Mouse (Mus musculus): Measurements from ENCODE around the gene Fgf22. TPM values are rescaled to one million over a fixed set of nuclear protein-coding genes. Genes with fewer than 3 reads are reported as not detected.
A peak's percentile ranks its signal among the peaks of the same experiment; 100 is the strongest.

The Fgf22 gene
- polyA plus RNA-seq, 1 experiment from 2014 or later, result not detected

DNA sequence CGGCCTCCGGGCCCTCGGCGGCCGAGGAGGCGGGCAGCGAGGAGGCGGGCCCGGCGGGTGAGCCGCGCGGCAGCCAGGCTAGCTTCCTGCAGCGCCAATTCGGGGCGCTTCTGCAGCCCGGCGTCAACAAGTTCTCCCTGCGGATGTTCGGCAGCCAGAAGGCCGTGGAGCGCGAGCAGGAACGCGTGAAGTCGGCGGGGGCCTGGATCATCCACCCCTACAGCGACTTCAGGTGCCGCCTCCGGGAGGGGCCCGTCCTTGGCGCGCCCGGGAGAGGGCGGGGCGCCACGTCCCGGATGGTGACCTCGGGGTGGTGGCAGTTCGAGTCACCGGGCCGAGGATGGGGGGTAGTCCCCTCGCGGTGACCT is 37.9 kb upstream of the Fgf22 start:
- Histone ChIP-seq H3K4me2 (replicated peaks; ENCODE audit: low read depth) (peak overlapping the region; percentile 99), H3K4me1 (replicated peaks; ENCODE audit: control insufficient read depth, insufficient read depth, low read length) (no peaks in the 10 kb centered on the region; the same call in 1 of the 2 replicates), H3K9me3 (ENCODE audit: control insufficient read depth) (no peaks in the 10 kb centered on the region), H3K36me3 (ENCODE audit: control insufficient read depth, insufficient read depth) (peaks cover under 1% of the 10 kb centered on the region; the same call in 1 of the 2 replicates), H3K9ac (ENCODE audit: low read depth, low read length) (no peak overlapping the region), H3K27me3 (replicated peaks; ENCODE audit: control insufficient read depth, insufficient read depth, low read length) (peaks cover 32% of the 10 kb centered on the region), H3K4me3 (ENCODE audit: low read depth, low read length) (peak overlapping the region; percentile 58), H3K27ac (ENCODE audit: low read depth, low read length) (no peak overlapping the region)
- TF ChIP-seq CTCF (IDR thresholded peaks at IDR 0.05; ENCODE audit: low read depth), result no peak
- WGBS, result 1% methylated on average over 28 of the region's 44 CpGs
- ATAC-seq, result no peak

DNA sequence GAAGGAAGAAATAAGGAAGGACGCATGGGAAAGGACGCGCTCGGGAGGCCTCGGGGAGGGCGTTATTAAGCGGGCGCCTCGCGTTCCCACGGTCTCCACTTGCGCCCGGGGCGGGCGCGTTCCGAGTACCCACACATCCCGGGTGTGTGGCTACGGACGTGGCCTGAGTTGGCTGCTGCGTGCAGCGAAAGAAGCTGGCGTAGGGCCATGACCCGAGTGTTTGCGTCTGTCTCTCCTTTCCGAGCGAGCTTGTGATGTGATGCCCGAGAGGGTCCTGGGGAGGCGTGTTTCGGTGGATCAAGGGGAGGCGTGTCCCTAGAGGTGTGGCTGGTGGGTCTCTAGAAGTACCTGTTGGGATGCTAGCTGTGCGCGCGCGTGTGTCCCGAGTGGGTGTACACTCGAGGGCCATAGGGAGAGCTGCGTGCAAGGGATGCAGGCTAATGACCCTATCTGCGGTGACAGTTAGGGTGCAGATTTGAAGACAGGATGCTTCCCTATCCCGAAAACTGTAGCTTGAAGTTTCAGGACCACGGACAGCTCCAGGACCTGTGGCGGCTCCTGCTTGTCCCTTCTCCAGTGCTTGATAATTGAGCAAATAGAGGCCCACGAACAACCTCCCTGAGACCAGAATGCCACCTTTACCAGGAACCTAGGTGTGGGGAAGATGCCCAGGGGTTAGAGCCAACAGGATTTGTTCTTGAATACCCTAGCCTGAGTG is 37.1 kb upstream of the Fgf22 start:
- peaks cover 32% of the 10 kb centered on the region for H3K27me3 ChIP-seq (replicated peaks; ENCODE audit: control insufficient read depth, insufficient read depth, low read length)
- no peaks in the 10 kb centered on the region for H3K36me3 ChIP-seq (ENCODE audit: control insufficient read depth, insufficient read depth)
- 2% methylated on average over 43 of the region's 43 CpGs for whole genome bisulfite sequencing
- no peak overlapping the region for H3K9ac ChIP-seq (ENCODE audit: low read depth, low read length)
- H3K4me2 ChIP-seq (replicated peaks; ENCODE audit: low read depth), result peak overlapping the region; percentile 99
- H3K4me1 ChIP-seq (replicated peaks; ENCODE audit: control insufficient read depth, insufficient read depth, low read length), result no peaks in the 10 kb centered on the region; the same call in 1 of the 2 replicates
- 0 out of 2 replicates have a peak, but pooled peaks have one; percentile 14 for ATAC-seq
- no peaks in the 10 kb centered on the region for H3K9me3 ChIP-seq (ENCODE audit: control insufficient read depth)
- no peak overlapping the region for H3K27ac ChIP-seq (ENCODE audit: low read depth, low read length)
- H3K4me3 ChIP-seq (ENCODE audit: low read depth, low read length), result peak overlapping the region; percentile 58
- TF ChIP-seq CTCF (IDR thresholded peaks at IDR 0.05; ENCODE audit: low read depth), result no peak

DNA sequence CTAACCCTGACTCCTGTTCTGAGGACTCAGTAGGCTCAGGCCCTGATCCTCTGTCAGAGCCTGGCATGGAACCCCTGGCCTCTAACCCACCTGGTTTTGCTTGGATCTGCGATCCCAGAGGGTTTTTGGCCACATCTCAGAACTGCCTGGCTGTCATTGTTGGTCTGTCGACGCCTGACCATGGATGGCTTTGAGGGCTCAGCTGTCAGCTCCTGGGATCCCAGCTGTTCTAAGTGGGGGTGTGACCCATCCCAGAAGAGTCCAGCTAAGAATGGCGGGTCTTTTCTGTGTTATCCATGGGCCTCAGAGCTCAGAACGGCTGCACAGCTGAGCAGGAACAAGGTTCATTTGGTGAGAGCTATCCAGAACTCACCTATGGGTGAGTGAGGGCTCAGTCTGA is 33.8 kb upstream of the Fgf22 start:
- Histone ChIP-seq H3K4me2 (replicated peaks; ENCODE audit: low read depth) (no peak overlapping the region), H3K4me1 (replicated peaks; ENCODE audit: control insufficient read depth, insufficient read depth, low read length) (no peaks in the 10 kb centered on the region; the same call in 1 of the 2 replicates), H3K36me3 (ENCODE audit: control insufficient read depth, insufficient read depth) (no peaks in the 10 kb centered on the region), H3K4me3 (ENCODE audit: low read depth, low read length) (no peak overlapping the region), H3K27ac (ENCODE audit: low read depth, low read length) (no peak overlapping the region), H3K27me3 (replicated peaks; ENCODE audit: control insufficient read depth, insufficient read depth, low read length) (peaks cover 26% of the 10 kb centered on the region), H3K9me3 (ENCODE audit: control insufficient read depth) (no peaks in the 10 kb centered on the region), H3K9ac (ENCODE audit: low read depth, low read length) (no peak overlapping the region)
- no peak for ATAC-seq
- TF ChIP-seq CTCF (IDR thresholded peaks at IDR 0.05; ENCODE audit: low read depth), result no peak
- WGBS, result 65% methylated on average over 5 of the region's 5 CpGs

DNA sequence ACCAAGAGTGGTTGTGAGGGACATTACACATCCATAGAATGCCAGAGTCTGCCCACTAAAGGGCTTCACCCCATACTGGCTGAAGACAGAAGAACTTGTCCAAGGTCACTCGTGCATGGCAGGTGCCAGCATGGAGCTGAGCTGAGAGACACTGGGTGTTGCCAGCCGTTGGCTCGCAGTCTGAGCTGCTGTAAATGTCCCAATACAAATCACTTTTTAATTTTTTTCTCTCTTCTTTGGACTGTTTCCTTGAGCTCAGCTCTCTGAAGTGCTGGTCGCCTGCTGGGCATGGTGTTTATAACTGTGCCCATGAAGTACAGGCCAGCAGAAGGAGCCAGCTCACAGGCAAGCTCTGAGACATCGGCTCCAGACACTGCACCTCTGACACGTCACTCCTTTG is 31.8 kb upstream of the Fgf22 start:
- ATAC-seq, result no peak
- Histone ChIP-seq H3K4me2 (replicated peaks; ENCODE audit: low read depth) (no peak overlapping the region), H3K27me3 (replicated peaks; ENCODE audit: control insufficient read depth, insufficient read depth, low read length) (peaks cover 9% of the 10 kb centered on the region; the same call in 1 of the 2 replicates), H3K36me3 (ENCODE audit: control insufficient read depth, insufficient read depth) (no peaks in the 10 kb centered on the region), H3K9me3 (ENCODE audit: control insufficient read depth) (no peaks in the 10 kb centered on the region), H3K4me3 (ENCODE audit: low read depth, low read length) (no peak overlapping the region), H3K27ac (ENCODE audit: low read depth, low read length) (no peak overlapping the region), H3K9ac (ENCODE audit: low read depth, low read length) (no peak overlapping the region), H3K4me1 (replicated peaks; ENCODE audit: control insufficient read depth, insufficient read depth, low read length) (no peaks in the 10 kb centered on the region)
- 61% methylated on average over 6 of the region's 6 CpGs for WGBS
- TF ChIP-seq CTCF (IDR thresholded peaks at IDR 0.05; ENCODE audit: low read depth), result no peak

DNA sequence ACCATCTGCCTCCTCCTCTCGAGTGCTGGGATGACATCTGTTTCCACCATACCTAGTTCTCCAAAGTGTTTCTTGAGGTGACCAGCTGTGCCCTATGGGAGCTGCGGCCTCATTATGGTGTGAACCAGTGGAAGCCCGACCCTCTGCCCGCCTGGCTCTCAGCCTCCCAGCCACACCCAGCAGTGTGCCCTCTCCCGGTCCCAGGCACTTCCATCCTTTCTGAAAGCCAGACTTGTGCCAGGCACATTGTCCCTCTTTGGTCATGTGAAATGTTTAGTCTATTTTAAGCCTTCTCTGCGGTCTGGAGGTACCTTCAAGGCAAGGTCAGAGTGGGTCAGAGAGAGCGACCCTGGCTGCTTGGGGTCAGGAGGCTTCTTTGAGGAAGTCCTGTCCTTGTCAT is 31.2 kb upstream of the Fgf22 start:
- WGBS, result 76% methylated on average over 7 of the region's 7 CpGs
- Histone ChIP-seq H3K9ac (ENCODE audit: low read depth, low read length) (no peak overlapping the region), H3K27me3 (replicated peaks; ENCODE audit: control insufficient read depth, insufficient read depth, low read length) (peaks cover 2% of the 10 kb centered on the region; the same call in 1 of the 2 replicates), H3K36me3 (ENCODE audit: control insufficient read depth, insufficient read depth) (no peaks in the 10 kb centered on the region), H3K4me2 (replicated peaks; ENCODE audit: low read depth) (no peak overlapping the region), H3K4me1 (replicated peaks; ENCODE audit: control insufficient read depth, insufficient read depth, low read length) (no peaks in the 10 kb centered on the region), H3K4me3 (ENCODE audit: low read depth, low read length) (no peak overlapping the region), H3K27ac (ENCODE audit: low read depth, low read length) (no peak overlapping the region), H3K9me3 (ENCODE audit: control insufficient read depth) (no peaks in the 10 kb centered on the region)
- no peak for TF ChIP-seq CTCF (IDR thresholded peaks at IDR 0.05; ENCODE audit: low read depth)
- no peak for ATAC-seq

DNA sequence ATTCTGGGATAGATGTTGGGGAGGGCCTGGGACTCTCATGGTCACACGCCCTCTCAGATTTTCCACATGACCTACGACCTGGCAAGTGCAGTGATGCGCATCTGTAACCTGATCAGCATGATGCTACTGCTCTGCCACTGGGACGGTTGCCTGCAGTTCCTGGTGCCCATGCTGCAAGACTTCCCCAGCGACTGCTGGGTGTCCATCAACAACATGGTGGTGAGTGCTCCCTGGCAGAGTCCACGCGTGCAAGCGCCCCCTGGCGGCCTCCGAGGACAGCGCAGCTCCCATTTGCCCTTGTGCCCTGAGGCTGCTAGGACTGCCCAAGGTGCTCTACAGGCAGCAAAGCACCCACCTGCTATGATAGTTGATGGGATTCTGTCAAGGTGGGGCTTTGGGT is 28.8 kb upstream of the Fgf22 start:
- H3K4me3 ChIP-seq (ENCODE audit: low read depth, low read length), result no peak overlapping the region
- no peak for ATAC-seq
- no peak overlapping the region for H3K4me2 ChIP-seq (replicated peaks; ENCODE audit: low read depth)
- peak; percentile 81 for TF ChIP-seq CTCF (IDR thresholded peaks at IDR 0.05; ENCODE audit: low read depth)
- no peak overlapping the region for H3K9ac ChIP-seq (ENCODE audit: low read depth, low read length)
- WGBS, result 44% methylated on average over 11 of the region's 11 CpGs
- H3K4me1 ChIP-seq (replicated peaks; ENCODE audit: control insufficient read depth, insufficient read depth, low read length), result no peaks in the 10 kb centered on the region
- no peaks in the 10 kb centered on the region for H3K27me3 ChIP-seq (replicated peaks; ENCODE audit: control insufficient read depth, insufficient read depth, low read length)
- H3K27ac ChIP-seq (ENCODE audit: low read depth, low read length), result no peak overlapping the region
- H3K36me3 ChIP-seq (ENCODE audit: control insufficient read depth, insufficient read depth), result no peaks in the 10 kb centered on the region
- H3K9me3 ChIP-seq (ENCODE audit: control insufficient read depth), result no peaks in the 10 kb centered on the region
